10 mouse cellular contexts compared by ENCODE assay signal in genomic region chr12:40471649-40472399, GRCm38 (mm10). TPM values are rescaled to one million over a fixed set of nuclear protein-coding genes. Genes with fewer than 3 reads are reported as not detected.
DNase-seq lines count a peak whose midpoint lies in the region; ATAC-seq and TF ChIP-seq lines count a peak whose summit lies in the region.
"Had no signal": no experiment of that assay in that cellular context is flagged by ENCODE, and none has a peak within 500 bp of the region (broad histone marks: within the 10 kb centered on the region; RNA-seq: fewer than 3 reads in every experiment).

No protein-coding gene starts in this region.

- peak; percentile 71 for DNase-seq in lung, embryonic 14.5 days
- DNase-seq in ovary, adult 18-20 months (ENCODE audit: low spot score) = no peak
- no peak for DNase-seq in layer of hippocampus, postnatal 36 days
- no peak for DNase-seq in MN1 (ENCODE audit: low spot score)
- DNase-seq: right cerebral cortex, postnatal 4 days had no signal

- no peak for ATAC-seq in hindbrain, embryonic 15.5 days (ENCODE audit: low FRiP score, low read depth)
- no peak for ATAC-seq in hindbrain, embryonic 12.5 days (ENCODE audit: low FRiP score)
- no peak for ATAC-seq in embryonic facial prominence, embryonic 12.5 days (ENCODE audit: insufficient number of reproducible peaks, insufficient read depth, low FRiP score, low TSS enrichment)
- ATAC-seq in heart, embryonic 16.5 days (replicated peaks; ENCODE audit: extremely low read depth, insufficient read depth, low FRiP score) = peak; percentile 23; the same call in 1 of the 2 replicates
- ATAC-seq in lung, embryonic 14.5 days (ENCODE audit: insufficient read depth) = no peak

- H3K4me3 ChIP-seq in hindbrain, embryonic 15.5 days = no peak overlapping the region
- no peak overlapping the region for H3K4me3 ChIP-seq in hindbrain, embryonic 12.5 days
- no peak overlapping the region for H3K4me3 ChIP-seq in embryonic facial prominence, embryonic 12.5 days
- H3K4me3 ChIP-seq in heart, embryonic 16.5 days (ENCODE audit: low read length) = peak overlapping the region; percentile 26
- no peak overlapping the region for H3K4me3 ChIP-seq in lung, embryonic 14.5 days (ENCODE audit: low read depth, low read length)

- H3K4me2 ChIP-seq in hindbrain, embryonic 15.5 days = peak overlapping the region; percentile 11; the same call in 1 of the 2 replicates
- H3K4me2 ChIP-seq in hindbrain, embryonic 12.5 days (replicated peaks) = no peak overlapping the region
- H3K4me2 ChIP-seq in embryonic facial prominence, embryonic 12.5 days (replicated peaks) = peak overlapping the region; percentile 18; the same call in 1 of the 2 replicates
- peak overlapping the region; percentile 56 for H3K4me2 ChIP-seq in heart, embryonic 16.5 days (ENCODE audit: low read depth, low read length)
- peak overlapping the region; percentile 47 for H3K4me2 ChIP-seq in lung, embryonic 14.5 days
- H3K4me2 ChIP-seq: midbrain, embryonic 11.5 days had no signal

- no peak for TF ChIP-seq CTCF in lung, embryonic 14.5 days (IDR thresholded peaks at IDR 0.05; ENCODE audit: low read depth)

- H3K36me3 ChIP-seq in hindbrain, embryonic 15.5 days = no peaks in the 10 kb centered on the region
- no peaks in the 10 kb centered on the region for H3K36me3 ChIP-seq in hindbrain, embryonic 12.5 days
- no peaks in the 10 kb centered on the region for H3K36me3 ChIP-seq in embryonic facial prominence, embryonic 12.5 days
- no peaks in the 10 kb centered on the region for H3K36me3 ChIP-seq in heart, embryonic 16.5 days (ENCODE audit: control insufficient read depth, insufficient read depth)
- H3K36me3 ChIP-seq in lung, embryonic 14.5 days (ENCODE audit: insufficient read depth) = no peaks in the 10 kb centered on the region

- H3K4me1 ChIP-seq in hindbrain, embryonic 15.5 days (replicated peaks) = peaks cover 39% of the 10 kb centered on the region
- peaks cover 35% of the 10 kb centered on the region for H3K4me1 ChIP-seq in hindbrain, embryonic 12.5 days
- H3K4me1 ChIP-seq in embryonic facial prominence, embryonic 12.5 days = peaks cover 22% of the 10 kb centered on the region; the same call in 1 of the 2 replicates
- H3K4me1 ChIP-seq in heart, embryonic 16.5 days (ENCODE audit: control insufficient read depth, insufficient read depth, low read length) = peaks cover 29% of the 10 kb centered on the region
- peaks cover 17% of the 10 kb centered on the region for H3K4me1 ChIP-seq in lung, embryonic 14.5 days (ENCODE audit: insufficient read depth)

- no peak overlapping the region for H3K9ac ChIP-seq in hindbrain, embryonic 15.5 days
- H3K9ac ChIP-seq in hindbrain, embryonic 12.5 days = no peak overlapping the region
- no peak overlapping the region for H3K9ac ChIP-seq in embryonic facial prominence, embryonic 12.5 days
- peak overlapping the region; percentile 3 for H3K9ac ChIP-seq in heart, embryonic 16.5 days (ENCODE audit: low read length)
- H3K9ac ChIP-seq in lung, embryonic 14.5 days = no peak overlapping the region; the same call in 1 of the 2 replicates

- H3K27ac ChIP-seq in hindbrain, embryonic 15.5 days (replicated peaks) = 0 out of 2 replicates have a peak overlapping the region, but pooled peaks have one; percentile 10
- no peak overlapping the region for H3K27ac ChIP-seq in hindbrain, embryonic 12.5 days
- no peak overlapping the region for H3K27ac ChIP-seq in embryonic facial prominence, embryonic 12.5 days
- peak overlapping the region; percentile 75 for H3K27ac ChIP-seq in heart, embryonic 16.5 days (ENCODE audit: low read length)
- H3K27ac ChIP-seq in lung, embryonic 14.5 days (ENCODE audit: low read depth) = peak overlapping the region; percentile 24; the same call in 1 of the 2 replicates

- no peaks in the 10 kb centered on the region for H3K27me3 ChIP-seq in hindbrain, embryonic 15.5 days
- H3K27me3 ChIP-seq in hindbrain, embryonic 12.5 days = no peaks in the 10 kb centered on the region
- H3K27me3 ChIP-seq in embryonic facial prominence, embryonic 12.5 days = no peaks in the 10 kb centered on the region
- no peaks in the 10 kb centered on the region for H3K27me3 ChIP-seq in heart, embryonic 16.5 days (ENCODE audit: control insufficient read depth, insufficient read depth, low read length)
- H3K27me3 ChIP-seq in lung, embryonic 14.5 days (ENCODE audit: insufficient read depth, low read length) = no peaks in the 10 kb centered on the region

- H3K9me3 ChIP-seq in hindbrain, embryonic 15.5 days = no peaks in the 10 kb centered on the region
- H3K9me3 ChIP-seq in hindbrain, embryonic 12.5 days (replicated peaks) = no peaks in the 10 kb centered on the region
- H3K9me3 ChIP-seq in embryonic facial prominence, embryonic 12.5 days = no peaks in the 10 kb centered on the region
- no peaks in the 10 kb centered on the region for H3K9me3 ChIP-seq in heart, embryonic 16.5 days (replicated peaks; ENCODE audit: control insufficient read depth, low read length)
- H3K9me3 ChIP-seq in lung, embryonic 14.5 days (ENCODE audit: low read depth, low read length) = no peaks in the 10 kb centered on the region

- 66% methylated on average over 11 of the region's 11 CpGs for WGBS in hindbrain, embryonic 15.5 days
- 70% methylated on average over 11 of the region's 11 CpGs for WGBS in hindbrain, embryonic 12.5 days
- 36% methylated on average over 11 of the region's 11 CpGs for WGBS in embryonic facial prominence, embryonic 12.5 days
- 18% methylated on average over 11 of the region's 11 CpGs for WGBS in heart, embryonic 16.5 days
- WGBS in lung, embryonic 14.5 days = 20% methylated on average over 11 of the region's 11 CpGs

RNA-seq across cellular contexts. Expression of gene Dock4, which starts 26.1 kb away (rescaled TPM):
- polyA plus RNA-seq in hindbrain, embryonic 15.5 days (2015; fragmentation: Nextera tagmentation; extraction: Ambion mirVana) = 30.4 and 31.0 TPM in 2 replicates
- polyA plus RNA-seq in hindbrain, embryonic 12.5 days (2016; fragmentation: Nextera tagmentation; extraction: Ambion mirVana) = 42.5 and 45.0 TPM in 2 replicates
- polyA plus RNA-seq in embryonic facial prominence, embryonic 12.5 days (2016; fragmentation: Nextera tagmentation; extraction: Ambion mirVana) = 24.5 TPM in 2 replicates
- 6.4 and 9.6 TPM in 2 replicates for polyA plus RNA-seq in heart, embryonic 16.5 days (2015; fragmentation: Nextera tagmentation; extraction: Ambion mirVana)
- 24.2 and 28.9 TPM in 2 replicates for polyA plus RNA-seq in lung, embryonic 14.5 days (2014; fragmentation: Nextera tagmentation; extraction: Ambion mirVana)
- 100 to 1,000 TPM; 237 to 255 TPM for total RNA-seq in layer of hippocampus, postnatal 36 days (2021)

RNA-seq across cellular contexts. Expression of gene Zfp277, which starts 26.1 kb away (rescaled TPM):
- 29.5 and 31.9 TPM in 2 replicates for polyA plus RNA-seq in hindbrain, embryonic 15.5 days (2015; fragmentation: Nextera tagmentation; extraction: Ambion mirVana)
- 32.3 and 33.8 TPM in 2 replicates for polyA plus RNA-seq in hindbrain, embryonic 12.5 days (2016; fragmentation: Nextera tagmentation; extraction: Ambion mirVana)
- polyA plus RNA-seq in embryonic facial prominence, embryonic 12.5 days (2016; fragmentation: Nextera tagmentation; extraction: Ambion mirVana) = 37.5 and 38.2 TPM in 2 replicates
- polyA plus RNA-seq in heart, embryonic 16.5 days (2015; fragmentation: Nextera tagmentation; extraction: Ambion mirVana) = 28.0 and 28.4 TPM in 2 replicates
- polyA plus RNA-seq in lung, embryonic 14.5 days (2014; fragmentation: Nextera tagmentation; extraction: Ambion mirVana) = 45.5 and 46.7 TPM in 2 replicates
- total RNA-seq in layer of hippocampus, postnatal 36 days (2021) = 10 to 100 TPM; 24.5 to 27.7 TPM

Comparison
In these comparisons a context has a peak if more than half of its experiments do, and no peak if none do; other contexts are left out.
1. H3K27ac ChIP-seq: peak in hindbrain, embryonic 15.5 days (single experiment), heart, embryonic 16.5 days (single experiment) and lung, embryonic 14.5 days (single experiment); none in hindbrain, embryonic 12.5 days (single experiment) and embryonic facial prominence, embryonic 12.5 days (single experiment).